Mouse (Mus musculus) midbrain, embryonic 16.5 days (tissue): ENCODE data around the gene Arl6. TPM values are rescaled to one million over a fixed set of nuclear protein-coding genes. Genes with fewer than 3 reads are reported as not detected.

ENCODE experiments used
- ATAC-seq: fragments of 200-750 bp; cut with Nextera tagmentation; 2 replicates; pipeline ENCODE4 v1.8.0; 2017; ENCODE audit warnings: moderate TSS enrichment
- H3K27ac ChIP-seq: fragments of 300-500 bp; sonication (generic); 2 replicates; pipeline ENCODE4 v1.5.1; 2014; ENCODE audit warnings: mild to moderate bottlenecking, low read length, mixed read lengths
- H3K27me3 ChIP-seq: fragments of 300-500 bp; sonication (generic); 2 replicates; pipeline ENCODE4 v1.6.1; 2014; ENCODE audit warnings: low read depth, low read length, mixed read lengths; ENCODE audit not compliant: control insufficient read depth, insufficient read depth
- H3K36me3 ChIP-seq: fragments of 300-500 bp; sonication (generic); 2 replicates; pipeline ENCODE4 v1.6.1; 2014; ENCODE audit warnings: mild to moderate bottlenecking, low read length, moderate library complexity, mixed read lengths; ENCODE audit not compliant: control insufficient read depth, insufficient read depth
- H3K4me1 ChIP-seq: fragments of 300-500 bp; sonication (generic); 2 replicates; pipeline ENCODE4 v1.6.1; 2014; ENCODE audit warnings: mild to moderate bottlenecking, low read length, mixed read lengths; ENCODE audit not compliant: control insufficient read depth, insufficient read depth
- H3K4me2 ChIP-seq: fragments of 300-500 bp; sonication (generic); 2 replicates; pipeline ENCODE4 v1.6.1; 2014; ENCODE audit warnings: mild to moderate bottlenecking, low read length, mixed read lengths
- H3K4me3 ChIP-seq: fragments of 300-500 bp; sonication (generic); 2 replicates; pipeline ENCODE4 v1.5.1; 2014; ENCODE audit warnings: low read depth, mild to moderate bottlenecking, low read length, moderate library complexity, mixed read lengths
- H3K9ac ChIP-seq: fragments of 300-500 bp; sonication (generic); 2 replicates; pipeline ENCODE4 v1.6.1; 2014; ENCODE audit warnings: low read depth, low read length, mixed read lengths
- H3K9me3 ChIP-seq: fragments of 300-500 bp; sonication (generic); replicated peaks from 2 replicates; pipeline ENCODE4 v1.6.1; 2014; ENCODE audit warnings: mild to moderate bottlenecking, low read length, mixed read lengths; ENCODE audit not compliant: control insufficient read depth, poor library complexity, severe bottlenecking
- WGBS: fragments of 180-500 bp; shearing (Covaris S2); extraction: QIAGEN DNeasy Blood & Tissue Kit; methylation state at CpG from one replicate; pipeline ENCODE4 v1.1.7; 2014; 5-methylcytosine and 5-hydroxymethylcytosine counted together
- polyA plus RNA-seq: library from polyadenylated mRNA; unstranded; fragments of >200 nt; fragmentation: Nextera tagmentation; extraction: Ambion mirVana; gene quantifications from 2 replicates; pipeline ENCODE4 v1.2.1, GENCODE M21; 2015

Arl6 gene
- polyA plus RNA-seq, 1 experiment from 2014 or later, result 67.7 TPM

- peak; percentile 71 for ATAC-seq
- Histone ChIP-seq H3K4me3 (no peak overlapping the region), H3K27ac (no peak overlapping the region), H3K36me3 (no peaks in the 10 kb centered on the region), H3K9ac (no peak overlapping the region), H3K4me1 (no peaks in the 10 kb centered on the region), H3K27me3 (no peaks in the 10 kb centered on the region), H3K9me3 (no peaks in the 10 kb centered on the region), H3K4me2 (no peak overlapping the region)
- 43% methylated on average over 3 of the region's 3 CpGs for WGBS
Measured at GRCm38 (mm10) chr16:59617167-59617566, 22.0 kb downstream of the Arl6 start.

- Histone ChIP-seq H3K27me3 (no peaks in the 10 kb centered on the region), H3K4me2 (no peak overlapping the region), H3K4me1 (no peaks in the 10 kb centered on the region), H3K9me3 (no peaks in the 10 kb centered on the region), H3K4me3 (no peak overlapping the region), H3K27ac (no peak overlapping the region), H3K36me3 (0 out of 2 replicates have a peak, but pooled peaks cover 5% of the 10 kb centered on the region), H3K9ac (no peak overlapping the region)
- no peak for ATAC-seq
- WGBS, result 76% methylated on average over 3 of the region's 3 CpGs
Measured at GRCm38 (mm10) chr16:59615675-59616074, 23.5 kb downstream of the Arl6 start.

- Histone ChIP-seq H3K4me1 (no peaks in the 10 kb centered on the region), H3K4me2 (no peak overlapping the region)
- ATAC-seq, result no peak
Measured at GRCm38 (mm10) chr16:59610750-59611149, 28.4 kb downstream of the Arl6 start.

GRCm38 (mm10) chr16:59604078-59604781 is 35.0 kb downstream of the Arl6 start:
- WGBS, result 23% methylated on average over 15 of the region's 15 CpGs
- peak overlapping the region; percentile 38; the same call in 1 of the 2 replicates for H3K9ac ChIP-seq
- H3K27ac ChIP-seq, result no peak overlapping the region
- peak overlapping the region; percentile 24 for H3K4me3 ChIP-seq
- ATAC-seq, result peak; percentile 68
- no peaks in the 10 kb centered on the region; the same call in 1 of the 2 replicates for H3K27me3 ChIP-seq
- peak overlapping the region; percentile 55 for H3K4me2 ChIP-seq
- no peaks in the 10 kb centered on the region for H3K9me3 ChIP-seq
- H3K36me3 ChIP-seq, result no peaks in the 10 kb centered on the region
- peaks cover 3% of the 10 kb centered on the region; the same call in 1 of the 2 replicates for H3K4me1 ChIP-seq

More at GRCm38 (mm10) chr16:59610750-59611149, 28.4 kb downstream of the Arl6 start:
- H3K27me3 ChIP-seq, result no peaks in the 10 kb centered on the region
- no peak overlapping the region for H3K4me3 ChIP-seq
- no peaks in the 10 kb centered on the region for H3K9me3 ChIP-seq
- H3K36me3 ChIP-seq, result 0 out of 2 replicates have a peak, but pooled peaks cover 5% of the 10 kb centered on the region
- no peak overlapping the region for H3K9ac ChIP-seq
- WGBS, result 91% methylated on average over 1 of the region's 1 CpGs
- H3K27ac ChIP-seq, result no peak overlapping the region

- H3K4me2 ChIP-seq, result peak within 1 kb of the TSS; percentile 77
Measured at GRCm38 (mm10) chr16:59600311-59601251, 38.6 kb downstream of the Arl6 start, which contains the start of gene Crybg3. Crybg3 (minus strand) TSS chr16:59600979.

GRCm38 (mm10) chr16:59599411-59600265 is 39.6 kb downstream of the Arl6 start:
- 17% methylated on average over 17 of the region's 17 CpGs for WGBS
- Histone ChIP-seq H3K27me3 (no peaks in the 10 kb centered on the region; the same call in 1 of the 2 replicates), H3K4me3 (peak overlapping the region; percentile 58), H3K9me3 (no peaks in the 10 kb centered on the region), H3K4me2 (peak overlapping the region; percentile 77), H3K9ac (no peak overlapping the region), H3K27ac (no peak overlapping the region), H3K4me1 (peaks cover 2% of the 10 kb centered on the region; the same call in 1 of the 2 replicates), H3K36me3 (no peaks in the 10 kb centered on the region)
- no peak for ATAC-seq

More at GRCm38 (mm10) chr16:59600311-59601251, 38.6 kb downstream of the Arl6 start, which contains the start of gene Crybg3:
- Histone ChIP-seq H3K9ac (peak within 1 kb of the TSS; percentile 57), H3K9me3 (no peaks in the 10 kb centered on the region), H3K4me1 (peaks cover 3% of the 10 kb centered on the region; the same call in 1 of the 2 replicates), H3K27me3 (no peaks in the 10 kb centered on the region; the same call in 1 of the 2 replicates), H3K27ac (0 out of 2 replicates have a peak within 1 kb of the TSS, but pooled peaks have one; percentile 10), H3K4me3 (peak within 1 kb of the TSS; percentile 58), H3K36me3 (no peaks in the 10 kb centered on the region)
- under 1% methylated on average over 61 of the region's 90 CpGs for WGBS
- peak; percentile 90 for ATAC-seq

GRCm38 (mm10) chr16:59598997-59599396 is 40.2 kb downstream of the Arl6 start:
- Histone ChIP-seq H3K27me3 (no peaks in the 10 kb centered on the region; the same call in 1 of the 2 replicates), H3K4me3 (no peak overlapping the region), H3K9ac (no peak overlapping the region), H3K4me2 (peak overlapping the region; percentile 77; the same call in 1 of the 2 replicates), H3K4me1 (no peaks in the 10 kb centered on the region; the same call in 1 of the 2 replicates), H3K9me3 (no peaks in the 10 kb centered on the region), H3K27ac (no peak overlapping the region), H3K36me3 (no peaks in the 10 kb centered on the region)
- ATAC-seq, result no peak
- WGBS, result 17% methylated on average over 4 of the region's 4 CpGs

GRCm38 (mm10) chr16:59597256-59597655 is 41.9 kb downstream of the Arl6 start:
- no peak for ATAC-seq
- Histone ChIP-seq H3K9me3 (no peaks in the 10 kb centered on the region), H3K27me3 (no peaks in the 10 kb centered on the region), H3K27ac (no peak overlapping the region), H3K4me2 (no peak overlapping the region), H3K9ac (no peak overlapping the region), H3K36me3 (no peaks in the 10 kb centered on the region), H3K4me3 (no peak overlapping the region), H3K4me1 (no peaks in the 10 kb centered on the region; the same call in 1 of the 2 replicates)
- WGBS, result 97% methylated on average over 6 of the region's 6 CpGs
